Mouse (Mus musculus) limb, embryonic 13.5 days (tissue): Measurements from ENCODE around the gene Tas1r2. TPM values are rescaled to one million over a fixed set of nuclear protein-coding genes. Genes with fewer than 3 reads are reported as not detected.

Experiments used
- ATAC-seq: fragments of 200-750 bp; cut with Nextera tagmentation; 2 replicates; pipeline ENCODE4 v1.8.0; 2017; ENCODE audit warnings: low read depth, moderate number of reproducible peaks, moderate TSS enrichment; ENCODE audit not compliant: low FRiP score
- H3K27ac ChIP-seq: fragments of 300-500 bp; sonication (generic); 2 replicates; pipeline ENCODE4 v1.5.1; 2015; ENCODE audit warnings: inconsistent platforms, mild to moderate bottlenecking, moderate library complexity
- H3K27me3 ChIP-seq: fragments of 300-500 bp; sonication (generic); 2 replicates; pipeline ENCODE4 v1.6.1; 2015; ENCODE audit warnings: mild to moderate bottlenecking, inconsistent platforms
- H3K36me3 ChIP-seq: fragments of 300-500 bp; sonication (generic); 2 replicates; pipeline ENCODE4 v1.6.1; 2015; ENCODE audit warnings: inconsistent platforms, mild to moderate bottlenecking, moderate library complexity
- H3K4me1 ChIP-seq: fragments of 300-500 bp; sonication (generic); 2 replicates; pipeline ENCODE4 v1.6.1; 2015; ENCODE audit warnings: inconsistent platforms
- H3K4me2 ChIP-seq: fragments of 300-500 bp; sonication (generic); replicated peaks from 2 replicates; pipeline ENCODE4 v1.6.1; 2015; ENCODE audit warnings: inconsistent platforms, mild to moderate bottlenecking, moderate library complexity
- H3K4me3 ChIP-seq: fragments of 300-500 bp; sonication (generic); 2 replicates; pipeline ENCODE4 v1.5.1; 2015; ENCODE audit warnings: moderate library complexity, mild to moderate bottlenecking, inconsistent platforms
- H3K9ac ChIP-seq: fragments of 300-500 bp; sonication (generic); 2 replicates; pipeline ENCODE4 v1.6.1; 2015; ENCODE audit warnings: mild to moderate bottlenecking, inconsistent platforms
- H3K9me3 ChIP-seq: fragments of 300-500 bp; sonication (generic); 2 replicates; pipeline ENCODE4 v1.6.1; 2016; ENCODE audit warnings: inconsistent platforms
- WGBS: fragments of 180-500 bp; shearing (Covaris S2); methylation state at CpG from one replicate; pipeline ENCODE4 v1.1.7; 2015; 5-methylcytosine and 5-hydroxymethylcytosine counted together
- polyA plus RNA-seq: library from polyadenylated mRNA; unstranded; fragments of >200 nt; fragmentation: Nextera tagmentation; extraction: Ambion mirVana; gene quantifications from 2 replicates; pipeline ENCODE4 v1.2.1, GENCODE M21; 2015

Gene Tas1r2
- polyA plus RNA-seq, 1 experiment from 2014 or later, result not detected

- Histone ChIP-seq H3K9me3 (peaks cover 17% of the 10 kb centered on the region; the same call in 1 of the 2 replicates), H3K4me3 (no peak overlapping the region), H3K27me3 (0 out of 2 replicates have a peak, but pooled peaks cover 8% of the 10 kb centered on the region), H3K36me3 (no peaks in the 10 kb centered on the region), H3K27ac (no peak overlapping the region), H3K9ac (no peak overlapping the region), H3K4me1 (peaks cover 3% of the 10 kb centered on the region; the same call in 1 of the 2 replicates), H3K4me2 (no peak overlapping the region)
- ATAC-seq, result no peak
- WGBS, result 14% methylated on average over 3 of the region's 3 CpGs
These were observed 31.3 kb downstream of the Tas1r2 start for GRCm38 (mm10) chr4:139684639-139685017.

- no peak for ATAC-seq
- H3K27ac ChIP-seq, result no peak overlapping the region
- peaks cover 8% of the 10 kb centered on the region for H3K4me1 ChIP-seq
- H3K27me3 ChIP-seq, result peaks cover 26% of the 10 kb centered on the region
- no peaks in the 10 kb centered on the region for H3K9me3 ChIP-seq
- no peaks in the 10 kb centered on the region for H3K36me3 ChIP-seq
- H3K4me3 ChIP-seq, result no peak overlapping the region
- no peak overlapping the region for H3K4me2 ChIP-seq
- H3K9ac ChIP-seq, result no peak overlapping the region
- 75% methylated on average over 9 of the region's 9 CpGs for WGBS
These were observed 34.7 kb downstream of the Tas1r2 start for GRCm38 (mm10) chr4:139688058-139688457.

GRCm38 (mm10) chr4:139689627-139690269, 36.4 kb downstream of the Tas1r2 start:
- H3K9ac ChIP-seq, result no peak overlapping the region
- H3K27me3 ChIP-seq, result peaks cover 30% of the 10 kb centered on the region
- H3K4me2 ChIP-seq, result no peak overlapping the region
- no peak overlapping the region for H3K27ac ChIP-seq
- 36% methylated on average over 7 of the region's 7 CpGs for WGBS
- H3K4me1 ChIP-seq, result peaks cover 8% of the 10 kb centered on the region
- H3K4me3 ChIP-seq, result no peak overlapping the region
- H3K9me3 ChIP-seq, result no peaks in the 10 kb centered on the region
- no peaks in the 10 kb centered on the region for H3K36me3 ChIP-seq
- ATAC-seq, result peak; percentile 49; the same call in 1 of the 2 replicates

- no peaks in the 10 kb centered on the region for H3K36me3 ChIP-seq
- no peak overlapping the region for H3K4me2 ChIP-seq
- no peak overlapping the region for H3K27ac ChIP-seq
- ATAC-seq, result no peak
- no peak overlapping the region for H3K4me3 ChIP-seq
- H3K27me3 ChIP-seq, result peaks cover 39% of the 10 kb centered on the region
- no peak overlapping the region for H3K9ac ChIP-seq
- WGBS, result 49% methylated on average over 5 of the region's 5 CpGs
- H3K4me1 ChIP-seq, result peaks cover 15% of the 10 kb centered on the region
- H3K9me3 ChIP-seq, result no peaks in the 10 kb centered on the region
These were observed 40.0 kb downstream of the Tas1r2 start for GRCm38 (mm10) chr4:139693315-139693714.

- Histone ChIP-seq H3K9me3 (no peaks in the 10 kb centered on the region), H3K27me3 (peaks cover 24% of the 10 kb centered on the region), H3K4me1 (peaks cover 7% of the 10 kb centered on the region), H3K4me2 (0 out of 2 replicates have a peak overlapping the region, but pooled peaks have one; percentile 19), H3K4me3 (no peak overlapping the region), H3K27ac (no peak overlapping the region), H3K36me3 (no peaks in the 10 kb centered on the region), H3K9ac (no peak overlapping the region)
- ATAC-seq, result peak; percentile 29; the same call in 1 of the 2 replicates
- 4% methylated on average over 9 of the region's 9 CpGs for WGBS
These were observed 44.4 kb downstream of the Tas1r2 start for GRCm38 (mm10) chr4:139697755-139698154.

- ATAC-seq, result peak; percentile 48
- peaks cover 7% of the 10 kb centered on the region for H3K4me1 ChIP-seq
- H3K36me3 ChIP-seq, result no peaks in the 10 kb centered on the region
- no peak overlapping the region for H3K27ac ChIP-seq
- WGBS, result 43% methylated on average over 8 of the region's 8 CpGs
- H3K9me3 ChIP-seq, result no peaks in the 10 kb centered on the region
- H3K27me3 ChIP-seq, result peaks cover 17% of the 10 kb centered on the region
- no peak overlapping the region for H3K9ac ChIP-seq
- H3K4me2 ChIP-seq, result no peak overlapping the region
- H3K4me3 ChIP-seq, result no peak overlapping the region
These were observed 45.3 kb downstream of the Tas1r2 start for GRCm38 (mm10) chr4:139698602-139699001.

GRCm38 (mm10) chr4:139702914-139703313, 49.6 kb downstream of the Tas1r2 start:
- no peak overlapping the region for H3K4me2 ChIP-seq
- peaks cover 2% of the 10 kb centered on the region for H3K27me3 ChIP-seq
- H3K36me3 ChIP-seq, result no peaks in the 10 kb centered on the region
- H3K4me3 ChIP-seq, result no peak overlapping the region
- no peaks in the 10 kb centered on the region for H3K9me3 ChIP-seq
- no peak overlapping the region for H3K9ac ChIP-seq
- ATAC-seq, result no peak
- WGBS, result 53% methylated on average over 4 of the region's 4 CpGs
- H3K27ac ChIP-seq, result no peak overlapping the region
- peaks cover under 1% of the 10 kb centered on the region for H3K4me1 ChIP-seq

GRCm38 (mm10) chr4:139703468-139703867, 50.1 kb downstream of the Tas1r2 start:
- no peak for ATAC-seq
- Histone ChIP-seq H3K27ac (no peak overlapping the region), H3K27me3 (no peaks in the 10 kb centered on the region; the same call in 1 of the 2 replicates), H3K4me2 (no peak overlapping the region), H3K4me3 (no peak overlapping the region), H3K4me1 (no peaks in the 10 kb centered on the region), H3K9ac (no peak overlapping the region), H3K36me3 (no peaks in the 10 kb centered on the region), H3K9me3 (no peaks in the 10 kb centered on the region)
- WGBS, result 83% methylated on average over 11 of the region's 11 CpGs

- Histone ChIP-seq H3K36me3 (no peaks in the 10 kb centered on the region), H3K4me3 (no peak overlapping the region), H3K27ac (no peak overlapping the region), H3K27me3 (no peaks in the 10 kb centered on the region; the same call in 1 of the 2 replicates), H3K9ac (no peak overlapping the region), H3K4me1 (no peaks in the 10 kb centered on the region), H3K4me2 (no peak overlapping the region), H3K9me3 (no peaks in the 10 kb centered on the region)
- ATAC-seq, result no peak
- WGBS, result 87% methylated on average over 5 of the region's 5 CpGs
These were observed 52.6 kb downstream of the Tas1r2 start for GRCm38 (mm10) chr4:139705986-139706385.

- Histone ChIP-seq H3K4me2 (no peak overlapping the region), H3K4me3 (no peak overlapping the region), H3K4me1 (peaks cover 12% of the 10 kb centered on the region), H3K27ac (no peak overlapping the region), H3K9me3 (no peaks in the 10 kb centered on the region), H3K36me3 (no peaks in the 10 kb centered on the region), H3K9ac (no peak overlapping the region), H3K27me3 (peaks cover 10% of the 10 kb centered on the region; the same call in 1 of the 2 replicates)
- no peak for ATAC-seq
- 33% methylated on average over 25 of the region's 25 CpGs for WGBS
These were observed 57.4 kb downstream of the Tas1r2 start for GRCm38 (mm10) chr4:139710467-139711334.

GRCm38 (mm10) chr4:139715241-139715932, 62.0 kb downstream of the Tas1r2 start:
- WGBS, result 11% methylated on average over 13 of the region's 13 CpGs
- H3K4me3 ChIP-seq, result no peak overlapping the region

More at GRCm38 (mm10) chr4:139715241-139715932, 62.0 kb downstream of the Tas1r2 start:
- H3K27ac ChIP-seq, result no peak overlapping the region
- H3K27me3 ChIP-seq, result peaks cover 10% of the 10 kb centered on the region; the same call in 1 of the 2 replicates
- no peaks in the 10 kb centered on the region for H3K36me3 ChIP-seq
- no peak for ATAC-seq
- H3K4me2 ChIP-seq, result no peak overlapping the region
- no peak overlapping the region for H3K9ac ChIP-seq
- H3K4me1 ChIP-seq, result peaks cover 13% of the 10 kb centered on the region
- H3K9me3 ChIP-seq, result no peaks in the 10 kb centered on the region
